Mouse (Mus musculus) gastrocnemius, postnatal 25 days (tissue): Measurements from ENCODE around the gene Zmynd19. TPM values are rescaled to one million over a fixed set of nuclear protein-coding genes. Genes with fewer than 3 reads are reported as not detected.

Experiments used
- DNase-seq: peaks from one replicate; pipeline ENCODE4 v3.0.0; 2022
- long read RNA-seq, 2 experiments: library from polyadenylated mRNA; stranded (forward); transcript quantifications; one replicate each; pipeline ENCODE4 v2.0.0; 2021
- total RNA-seq, 2 experiments: library from RNA; stranded (reverse); gene quantifications; 1 replicate in 1 of 2; 2 replicates in 1 of 2; pipeline ENCODE4 v1.2.3; 2021

Gene Zmynd19
- 10 to 100 TPM; 18.3 to 20.2 TPM for total RNA-seq
- long read RNA-seq, experiment 1, transcript Zmynd19-201 (6 exons, 3,903 nt), result major isoform, 7 of 14 reads
- long read RNA-seq, experiment 1, partial matches to known transcripts, result 1 of 14 reads
- long read RNA-seq, experiment 1, other reads (novel, unspliced or antisense), result 6 of 14 reads
- long read RNA-seq, experiment 2, partial matches to known transcripts, result 1 of 10 reads
- long read RNA-seq, experiment 2, other reads (novel, unspliced or antisense), result 5 of 10 reads

GRCm38 (mm10) chr2:24949421-24950188 lies at the start of gene Zmynd19:
Gene Zmynd19, plus strand, starts transcription at chr2:24949792.
- peak; percentile 98 for DNase-seq

GRCm38 (mm10) chr2:24901055-24901454 lies 48.5 kb upstream of the Zmynd19 start:
- no peak for DNase-seq

- no peak for DNase-seq
Observed at GRCm38 (mm10) chr2:24902999-24903398, 46.6 kb upstream of the Zmynd19 start.

GRCm38 (mm10) chr2:24904823-24905652 lies 44.6 kb upstream of the Zmynd19 start:
- DNase-seq, result no peak

GRCm38 (mm10) chr2:24905653-24906155 lies 43.9 kb upstream of the Zmynd19 start:
- no peak for DNase-seq

GRCm38 (mm10) chr2:24910481-24910880 lies 39.1 kb upstream of the Zmynd19 start:
- no peak for DNase-seq

- DNase-seq, result no peak
Observed at GRCm38 (mm10) chr2:24912189-24912588, 37.4 kb upstream of the Zmynd19 start.

- DNase-seq, result no peak
Observed at GRCm38 (mm10) chr2:24912589-24912988, 37.0 kb upstream of the Zmynd19 start.

- no peak for DNase-seq
Observed at GRCm38 (mm10) chr2:24914762-24915161, 34.8 kb upstream of the Zmynd19 start.

- peak; percentile 95 for DNase-seq
Observed at GRCm38 (mm10) chr2:24918930-24919838, 30.4 kb upstream of the Zmynd19 start, which contains the start of gene Ehmt1. Gene Ehmt1, minus strand, starts transcription at chr2:24919614.

GRCm38 (mm10) chr2:24919839-24920175 lies 29.8 kb upstream of the Zmynd19 start:
- DNase-seq, result no peak

- no peak for DNase-seq
Observed at GRCm38 (mm10) chr2:24923561-24923960, 26.0 kb upstream of the Zmynd19 start.

GRCm38 (mm10) chr2:24925284-24925683 lies 24.3 kb upstream of the Zmynd19 start:
- no peak for DNase-seq

- no peak for DNase-seq
Observed at GRCm38 (mm10) chr2:24926345-24926964, 23.1 kb upstream of the Zmynd19 start.

- DNase-seq, result no peak
Observed at GRCm38 (mm10) chr2:24926965-24927358, 22.6 kb upstream of the Zmynd19 start.

GRCm38 (mm10) chr2:24927810-24928479 lies 21.6 kb upstream of the Zmynd19 start:
- peak; percentile 66 for DNase-seq

GRCm38 (mm10) chr2:24929119-24929518 lies 20.5 kb upstream of the Zmynd19 start:
- DNase-seq, result no peak

GRCm38 (mm10) chr2:24929593-24929992 lies 20.0 kb upstream of the Zmynd19 start:
- no peak for DNase-seq

GRCm38 (mm10) chr2:24934441-24934963 lies 15.1 kb upstream of the Zmynd19 start:
- peak; percentile 32 for DNase-seq
